Mouse (Mus musculus): ENCODE results near the gene Tnrc6c.
"Not testable (repeated sequence)": the region's sequence is repeated elsewhere in the genome, so short reads cannot be mapped to it uniquely, and the experiment has no call there.

Gene Tnrc6c

GRCm38 (mm10) chr11:117768725-117769682, 114.9 kb downstream of the Tnrc6c start:
- no peak for DNase-seq (ENCODE audit: low spot score in 2 of 2)

- no peak for DNase-seq (ENCODE audit: low spot score in 2 of 2)
Measured at GRCm38 (mm10) chr11:117769683-117770047, 115.6 kb downstream of the Tnrc6c start.

- no peak for DNase-seq (ENCODE audit: low spot score in 2 of 2)
Measured at GRCm38 (mm10) chr11:117770407-117770806, 116.3 kb downstream of the Tnrc6c start.

- no peak for DNase-seq (ENCODE audit: low spot score in 2 of 2)
Measured at GRCm38 (mm10) chr11:117772352-117772751, 118.3 kb downstream of the Tnrc6c start.

- DNase-seq (ENCODE audit: low spot score in 2 of 2), result no peak
Measured at GRCm38 (mm10) chr11:117774925-117775324, 120.8 kb downstream of the Tnrc6c start.

- DNase-seq (ENCODE audit: low spot score in 2 of 2), result no peak
Measured at GRCm38 (mm10) chr11:117775540-117775939, 121.5 kb downstream of the Tnrc6c start.

GRCm38 (mm10) chr11:117776085-117776792, 122.2 kb downstream of the Tnrc6c start:
- no peak for DNase-seq (ENCODE audit: low spot score in 2 of 2)

GRCm38 (mm10) chr11:117777111-117777510, 123.0 kb downstream of the Tnrc6c start:
- no peak for DNase-seq (ENCODE audit: low spot score in 2 of 2)

- no peak for DNase-seq (ENCODE audit: low spot score in 2 of 2)
Measured at GRCm38 (mm10) chr11:117778031-117778430, 123.9 kb downstream of the Tnrc6c start.

- DNase-seq (ENCODE audit: low spot score in 2 of 2), result no peak
Measured at GRCm38 (mm10) chr11:117778851-117779433, 124.9 kb downstream of the Tnrc6c start.

- peak in 1 of 2 experiments; percentile 68 for DNase-seq (ENCODE audit: low spot score in 2 of 2)
Measured at GRCm38 (mm10) chr11:117779434-117780198, 125.5 kb downstream of the Tnrc6c start.

GRCm38 (mm10) chr11:117780199-117780515, 126.1 kb downstream of the Tnrc6c start:
- no peak for DNase-seq (ENCODE audit: low spot score in 2 of 2)

GRCm38 (mm10) chr11:117780582-117781111, 126.6 kb downstream of the Tnrc6c start:
- DNase-seq (ENCODE audit: low spot score in 2 of 2), result peak; percentile 82 to 90

- peak in 1 of 2 experiments; percentile 56 for DNase-seq (ENCODE audit: low spot score in 2 of 2)
Measured at GRCm38 (mm10) chr11:117781199-117781821, 127.2 kb downstream of the Tnrc6c start.

GRCm38 (mm10) chr11:117781993-117782704, 128.1 kb downstream of the Tnrc6c start, which contains the start of the genes Tmc8 and Tmc6:
Gene Tmc8, plus strand, starts transcription at chr11:117782076.
Gene Tmc6, minus strand, starts transcription at chr11:117782198.
- no peak for DNase-seq (ENCODE audit: low spot score in 2 of 2)

- no peak for DNase-seq (ENCODE audit: low spot score in 2 of 2)
Measured at GRCm38 (mm10) chr11:117782705-117783034, 128.6 kb downstream of the Tnrc6c start.

GRCm38 (mm10) chr11:117783089-117783488, 129.0 kb downstream of the Tnrc6c start:
- DNase-seq (ENCODE audit: low spot score in 2 of 2), result peak in 1 of 2 experiments; percentile 43

- no peak for DNase-seq (ENCODE audit: low spot score in 2 of 2)
Measured at GRCm38 (mm10) chr11:117783683-117784309, 129.7 kb downstream of the Tnrc6c start.

GRCm38 (mm10) chr11:117786294-117786693, 132.2 kb downstream of the Tnrc6c start:
- DNase-seq (ENCODE audit: low spot score in 2 of 2), result no peak

- not testable (repeated sequence) for DNase-seq (ENCODE audit: low spot score in 2 of 2)
Measured at GRCm38 (mm10) chr11:117788481-117788880, 134.4 kb downstream of the Tnrc6c start.
